Mouse (Mus musculus): ENCODE measurements around the gene Cdt1. TPM values are rescaled to one million over a fixed set of nuclear protein-coding genes. Genes with fewer than 3 reads are reported as not detected.
A peak's percentile ranks its signal among the peaks of the same experiment; 100 is the strongest.

Gene Cdt1
- total and polyA plus RNA-seq, 3 experiments = 46.0 to 67.3 (median 50.0) TPM

DNA sequence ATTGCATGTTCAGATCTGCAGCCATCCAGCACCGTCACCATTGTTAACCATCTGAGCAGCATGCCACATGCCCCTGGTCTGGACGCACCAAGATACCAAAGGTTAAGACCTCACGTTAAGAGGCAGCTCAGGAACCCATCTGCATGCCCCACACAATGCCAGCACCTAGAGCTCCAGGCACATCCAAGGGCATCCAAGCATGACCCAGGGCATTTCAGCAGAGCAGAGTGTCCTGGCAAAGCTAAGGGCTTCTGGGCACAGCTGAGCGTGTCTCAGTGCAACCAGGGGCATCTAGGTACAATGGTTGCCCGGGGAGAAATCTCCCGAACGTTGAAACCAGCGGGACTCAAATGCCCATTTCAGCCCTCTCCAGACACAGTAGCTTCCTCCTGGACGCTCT is 32.9 kb downstream of the Cdt1 start:
- in situ Hi-C loops (cut with MboI; ENCODE audit: low pct_ligation_motif_present, low pct_unique_long_range_greater_than_20kb, low sequenced_read_pairs) = no loop called here
- no peak for TF ChIP-seq USF2 (conservative IDR thresholded peaks at IDR 0.05; ENCODE audit: low read depth, low read length)
- 0 out of 2 replicates have a peak, but pooled peaks have one; percentile 26 for TF ChIP-seq PAX5 (IDR thresholded peaks at IDR 0.05; ENCODE audit: low read length)
- no peak for TF ChIP-seq JUN (IDR thresholded peaks at IDR 0.05; ENCODE audit: insufficient read depth, low read depth, low read length)

DNA sequence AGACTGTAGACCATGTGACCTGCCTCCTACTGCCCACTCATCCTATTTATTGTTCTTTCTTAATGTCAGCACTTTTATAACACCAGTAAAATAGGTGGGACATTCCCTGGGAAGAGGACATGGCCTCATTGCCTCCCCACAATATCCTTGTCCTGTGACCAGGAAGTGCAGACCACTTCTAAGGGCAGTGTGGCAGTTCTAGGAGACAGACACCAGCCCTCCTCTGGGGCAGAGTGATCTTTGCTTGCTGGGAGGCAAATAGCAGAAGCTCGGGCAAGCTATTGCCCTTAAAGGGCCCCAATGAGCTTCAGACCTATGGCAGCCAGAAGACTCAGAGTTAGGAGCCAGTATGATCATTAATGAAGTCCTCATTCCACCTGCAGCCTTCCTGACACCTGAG is 36.8 kb downstream of the Cdt1 start:
- Histone ChIP-seq H3K4me2 (ENCODE audit: insufficient read depth, low read depth, poor library complexity, severe bottlenecking) (peak overlapping the region; percentile 74; the same call in 1 of the 2 replicates), H3K4me1 (ENCODE audit: control insufficient read depth in 1 of 2, insufficient read depth in 2 of 2) (peaks cover 7 to 69% of the 10 kb centered on the region in 2 experiments), H3K4me3 (replicated peaks in 1 of 3; ENCODE audit: low read depth in 2 of 3, low read length in 2 of 3, poor library complexity in 1 of 3) (no peak overlapping the region), H3K9me3 (replicated peaks; ENCODE audit: low read length) (no peaks in the 10 kb centered on the region), H3K9ac (ENCODE audit: insufficient read depth, low read depth) (no peak overlapping the region), H3K79me2 (replicated peaks; ENCODE audit: control insufficient read depth, extremely low read depth, insufficient read depth, poor library complexity, severe bottlenecking) (no peaks in the 10 kb centered on the region), H3K36me3 (replicated peaks in 1 of 2; ENCODE audit: control insufficient read depth in 1 of 2, insufficient read depth in 1 of 2, low read length in 1 of 2) (peaks cover 19 to 47% of the 10 kb centered on the region in 2 experiments), H3K27ac (ENCODE audit: insufficient read depth, low read depth) (peak overlapping the region; percentile 30; the same call in 1 of the 2 replicates), H3K27me3 (replicated peaks) (no peaks in the 10 kb centered on the region)
- dilution Hi-C loops (cut with MboI; ENCODE audit: extremely low pct_ligation_motif_present, extremely low pct_unique_long_range_greater_than_20kb, low sequenced_read_pairs) = no loop called here
- no peak for DNase-seq (ENCODE audit: extremely low read depth)
- no peak for TF ChIP-seq MAZ (IDR thresholded peaks at IDR 0.05; ENCODE audit: low read depth, low read length)
- no peak for TF ChIP-seq USF2 (conservative IDR thresholded peaks at IDR 0.05; ENCODE audit: low read depth, low read length)
- TF ChIP-seq BHLHE40 (IDR thresholded peaks at IDR 0.05; ENCODE audit: low read depth, low read length) = no peak
- no peak for TF ChIP-seq ZMIZ1 (IDR thresholded peaks at IDR 0.05; ENCODE audit: low read depth, low read length)
- TF ChIP-seq MEF2A (IDR thresholded peaks at IDR 0.05; ENCODE audit: borderline replicate concordance, low read depth, low read length) = no peak
- TF ChIP-seq SIN3A (IDR thresholded peaks at IDR 0.05; ENCODE audit: low read length) = no peak
- in situ Hi-C loops (cut with MboI; ENCODE audit: low pct_ligation_motif_present, low pct_unique_long_range_greater_than_20kb, low sequenced_read_pairs) = no loop called here

More for the DNA sequence above, 32.9 kb downstream of the Cdt1 start:
- Histone ChIP-seq H3K36me3 (replicated peaks in 1 of 2; ENCODE audit: control insufficient read depth in 1 of 2, insufficient read depth in 1 of 2, low read length in 1 of 2) (peaks cover 47 to 82% of the 10 kb centered on the region in 2 experiments), H3K4me1 (ENCODE audit: control insufficient read depth in 1 of 2, insufficient read depth in 2 of 2) (peaks cover 4 to 35% of the 10 kb centered on the region in 2 experiments), H3K4me2 (ENCODE audit: insufficient read depth, low read depth, poor library complexity, severe bottlenecking) (no peak overlapping the region), H3K27me3 (replicated peaks) (no peaks in the 10 kb centered on the region), H3K9me3 (replicated peaks; ENCODE audit: low read length) (no peaks in the 10 kb centered on the region), H3K4me3 (replicated peaks in 1 of 3; ENCODE audit: low read depth in 2 of 3, low read length in 2 of 3, poor library complexity in 1 of 3) (no peak overlapping the region), H3K27ac (ENCODE audit: insufficient read depth, low read depth) (no peak overlapping the region), H3K79me2 (replicated peaks; ENCODE audit: control insufficient read depth, extremely low read depth, insufficient read depth, poor library complexity, severe bottlenecking) (no peaks in the 10 kb centered on the region), H3K9ac (ENCODE audit: insufficient read depth, low read depth) (no peak overlapping the region)
- no peak for DNase-seq (ENCODE audit: extremely low read depth)
- dilution Hi-C loops (cut with MboI; ENCODE audit: extremely low pct_ligation_motif_present, extremely low pct_unique_long_range_greater_than_20kb, low sequenced_read_pairs) = no loop called here

DNA sequence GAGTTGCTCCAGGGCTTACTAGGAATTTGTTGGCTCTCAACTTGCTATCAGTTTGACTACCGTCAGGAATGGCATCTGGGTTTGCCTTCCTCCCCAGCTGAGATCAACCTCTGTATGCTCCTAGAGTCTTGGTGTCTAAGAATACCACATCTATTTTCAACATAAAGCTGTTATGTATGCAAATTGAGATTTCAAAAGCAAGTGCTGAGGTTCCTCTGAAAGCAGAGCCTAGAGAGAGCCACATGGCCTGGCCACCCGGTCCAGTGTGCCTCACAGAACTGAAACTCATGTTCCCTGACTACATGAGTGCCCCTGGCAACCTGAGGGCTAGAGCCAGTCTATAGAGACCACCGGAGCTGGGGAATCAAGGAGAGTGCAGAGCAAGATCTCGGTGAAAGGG is 37.6 kb downstream of the Cdt1 start:
- DNase-seq (ENCODE audit: extremely low read depth) = peak; percentile 64
- H3K4me1 ChIP-seq (ENCODE audit: control insufficient read depth in 1 of 2, insufficient read depth in 2 of 2) = peaks cover 7 to 73% of the 10 kb centered on the region in 2 experiments
- peaks cover 12 to 40% of the 10 kb centered on the region in 2 experiments for H3K36me3 ChIP-seq (replicated peaks in 1 of 2; ENCODE audit: control insufficient read depth in 1 of 2, insufficient read depth in 1 of 2, low read length in 1 of 2)
- peak overlapping the region; percentile 50 for H3K27ac ChIP-seq (ENCODE audit: insufficient read depth, low read depth)
- H3K9me3 ChIP-seq (replicated peaks; ENCODE audit: low read length) = no peaks in the 10 kb centered on the region
- no peaks in the 10 kb centered on the region for H3K27me3 ChIP-seq (replicated peaks)
- in situ Hi-C loops (cut with MboI; ENCODE audit: low pct_ligation_motif_present, low pct_unique_long_range_greater_than_20kb, low sequenced_read_pairs) (no loop called here), dilution Hi-C loops (cut with MboI; ENCODE audit: extremely low pct_ligation_motif_present, extremely low pct_unique_long_range_greater_than_20kb, low sequenced_read_pairs) (no loop called here)
- H3K79me2 ChIP-seq (replicated peaks; ENCODE audit: control insufficient read depth, extremely low read depth, insufficient read depth, poor library complexity, severe bottlenecking) = no peaks in the 10 kb centered on the region
- peak overlapping the region; percentile 74 for H3K4me2 ChIP-seq (ENCODE audit: insufficient read depth, low read depth, poor library complexity, severe bottlenecking)
- peak overlapping the region; percentile 2; the same call in 1 of the 2 replicates for H3K9ac ChIP-seq (ENCODE audit: insufficient read depth, low read depth)
- H3K4me3 ChIP-seq (replicated peaks in 1 of 3; ENCODE audit: low read depth in 2 of 3, low read length in 2 of 3, poor library complexity in 1 of 3) = no peak overlapping the region
- TF ChIP-seq NELFE (IDR thresholded peaks at IDR 0.05; ENCODE audit: low read depth, low read length) (no peak), CHD1 (IDR thresholded peaks at IDR 0.05; ENCODE audit: low read depth, low read length) (no peak), USF2 (conservative IDR thresholded peaks at IDR 0.05; ENCODE audit: low read depth, low read length) (no peak), MEF2A (IDR thresholded peaks at IDR 0.05; ENCODE audit: borderline replicate concordance, low read depth, low read length) (peak; percentile 90), ETS1 (conservative IDR thresholded peaks at IDR 0.05; ENCODE audit: low read depth, low read length) (peak; percentile 49; the same call in 1 of the 2 replicates), TCF12 (IDR thresholded peaks at IDR 0.05; ENCODE audit: low read depth, low read length) (peak; percentile 62), MYC (IDR thresholded peaks at IDR 0.05; ENCODE audit: low read depth, low read length) (peak; percentile 95), USF1 (IDR thresholded peaks at IDR 0.05; ENCODE audit: low read depth, low read length) (no peak), HCFC1 (IDR thresholded peaks at IDR 0.05; ENCODE audit: low read depth, low read length) (no peak), UBTF (IDR thresholded peaks at IDR 0.05; ENCODE audit: low read depth, low read length) (no peak), ZC3H11A (IDR thresholded peaks at IDR 0.05; ENCODE audit: low read depth, low read length) (no peak), POLR2AphosphoS2 (IDR thresholded peaks at IDR 0.05; ENCODE audit: low read depth, low read length) (no peak), MAX (IDR thresholded peaks at IDR 0.05; ENCODE audit: low read length) (peak; percentile 90), JUN (IDR thresholded peaks at IDR 0.05; ENCODE audit: insufficient read depth, low read depth, low read length) (no peak), ELF1 (IDR thresholded peaks at IDR 0.05; ENCODE audit: low read depth, low read length) (no peak), ZNF384 (IDR thresholded peaks at IDR 0.05; ENCODE audit: low read depth, low read length) (0 out of 2 replicates have a peak, but pooled peaks have one; percentile 55), RAD21 (IDR thresholded peaks at IDR 0.05; ENCODE audit: low read depth, low read length) (no peak), ZMIZ1 (IDR thresholded peaks at IDR 0.05; ENCODE audit: low read depth, low read length) (no peak), ZKSCAN1 (IDR thresholded peaks at IDR 0.05; ENCODE audit: borderline replicate concordance, low read depth, low read length) (no peak), JUND (conservative IDR thresholded peaks at IDR 0.05; ENCODE audit: low read depth, low read length) (no peak)

Data from CH12.LX (cell line).